Mouse (Mus musculus) embryonic facial prominence, embryonic 12.5 days (tissue): Measurements from ENCODE around the gene Insr. TPM values are rescaled to one million over a fixed set of nuclear protein-coding genes. Genes with fewer than 3 reads are reported as not detected.

ENCODE experiments used
- ATAC-seq: fragments of 200-750 bp; cut with Nextera tagmentation; 2 replicates; pipeline ENCODE4 v1.8.0; 2017; ENCODE audit not compliant: insufficient number of reproducible peaks, insufficient read depth, low FRiP score, low TSS enrichment
- H3K27ac ChIP-seq: fragments of 300-500 bp; sonication (generic); 2 replicates; pipeline ENCODE4 v1.5.1; 2016; ENCODE audit warnings: mild to moderate bottlenecking
- H3K27me3 ChIP-seq: fragments of 300-500 bp; sonication (generic); 2 replicates; pipeline ENCODE4 v1.6.1; 2016; ENCODE audit warnings: mild to moderate bottlenecking, moderate library complexity
- H3K36me3 ChIP-seq: fragments of 300-500 bp; sonication (generic); 2 replicates; pipeline ENCODE4 v1.6.1; 2016; ENCODE audit warnings: mild to moderate bottlenecking
- H3K4me1 ChIP-seq: fragments of 300-500 bp; sonication (generic); 2 replicates; pipeline ENCODE4 v1.6.1; 2016
- H3K4me2 ChIP-seq: fragments of 300-500 bp; sonication (generic); replicated peaks from 2 replicates; pipeline ENCODE4 v1.6.1; 2016; ENCODE audit warnings: mild to moderate bottlenecking, moderate library complexity
- H3K4me3 ChIP-seq: fragments of 300-500 bp; sonication (generic); 2 replicates; pipeline ENCODE4 v1.5.1; 2016; ENCODE audit warnings: mild to moderate bottlenecking
- H3K9ac ChIP-seq: fragments of 300-500 bp; sonication (generic); 2 replicates; pipeline ENCODE4 v1.6.1; 2016; ENCODE audit warnings: mild to moderate bottlenecking, moderate library complexity
- H3K9me3 ChIP-seq: fragments of 300-500 bp; sonication (generic); 2 replicates; pipeline ENCODE4 v1.6.1; 2016; ENCODE audit warnings: mild to moderate bottlenecking, moderate library complexity
- WGBS: fragments of 180-500 bp; shearing (Covaris S2); methylation state at CpG from one replicate; pipeline ENCODE4 v1.1.7; 2016; 5-methylcytosine and 5-hydroxymethylcytosine counted together
- polyA plus RNA-seq: library from polyadenylated mRNA; unstranded; fragments of >200 nt; fragmentation: Nextera tagmentation; extraction: Ambion mirVana; gene quantifications from 2 replicates; pipeline ENCODE4 v1.2.1, GENCODE M21; 2016

Insr gene
- polyA plus RNA-seq, 1 experiment from 2014 or later = 38.1 TPM

DNA sequence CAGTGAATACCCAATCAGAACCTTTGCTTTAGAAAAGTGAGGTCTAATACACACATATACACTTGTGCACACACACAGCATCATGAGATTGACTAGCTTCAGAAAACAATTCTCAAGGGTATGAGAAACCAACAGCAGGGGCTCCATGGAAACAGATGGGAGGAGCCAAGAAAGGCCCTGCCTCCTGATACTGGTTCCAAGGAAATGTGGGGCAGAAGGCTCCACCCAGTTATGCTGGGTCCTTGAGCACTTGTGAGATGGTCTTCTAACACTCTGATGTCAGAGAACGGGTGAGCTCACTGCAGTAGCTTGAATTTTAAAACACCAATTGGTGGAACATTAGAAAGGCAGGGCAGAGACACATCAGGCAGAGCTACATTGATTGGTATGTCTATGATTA is 53.7 kb downstream of the Insr start:
- no peak for ATAC-seq
- Histone ChIP-seq H3K9ac (no peak overlapping the region), H3K27ac (no peak overlapping the region), H3K27me3 (no peaks in the 10 kb centered on the region), H3K4me1 (0 out of 2 replicates have a peak, but pooled peaks cover 5% of the 10 kb centered on the region), H3K36me3 (no peaks in the 10 kb centered on the region), H3K9me3 (no peaks in the 10 kb centered on the region), H3K4me2 (no peak overlapping the region), H3K4me3 (no peak overlapping the region)
- 82% methylated on average over 1 of the region's 1 CpGs for WGBS

DNA sequence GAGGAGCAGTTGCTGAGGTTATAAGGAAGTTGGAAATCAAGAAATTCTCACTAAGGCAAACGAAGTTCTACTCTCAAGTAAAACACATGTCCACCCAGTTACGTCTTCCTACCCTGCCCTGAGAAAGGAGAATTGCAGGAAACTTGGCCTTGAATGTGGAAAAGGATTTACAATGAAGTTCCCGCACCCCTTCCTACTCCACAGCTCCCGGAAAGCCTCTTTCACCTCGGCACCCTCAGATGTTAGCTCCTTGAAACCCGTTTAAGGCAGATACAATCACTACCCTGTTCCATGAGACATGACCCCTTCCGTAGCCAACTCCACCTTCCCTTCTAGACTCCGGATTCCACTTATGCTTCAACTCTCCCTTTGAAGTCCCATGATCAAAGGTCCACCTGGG is 54.2 kb downstream of the Insr start:
- H3K4me3 ChIP-seq = no peak overlapping the region
- WGBS = 82% methylated on average over 8 of the region's 8 CpGs
- H3K27me3 ChIP-seq = no peaks in the 10 kb centered on the region
- ATAC-seq = no peak
- H3K9me3 ChIP-seq = no peaks in the 10 kb centered on the region
- no peak overlapping the region for H3K9ac ChIP-seq
- H3K36me3 ChIP-seq = no peaks in the 10 kb centered on the region
- no peak overlapping the region for H3K27ac ChIP-seq
- 0 out of 2 replicates have a peak, but pooled peaks cover 5% of the 10 kb centered on the region for H3K4me1 ChIP-seq
- H3K4me2 ChIP-seq = no peak overlapping the region

DNA sequence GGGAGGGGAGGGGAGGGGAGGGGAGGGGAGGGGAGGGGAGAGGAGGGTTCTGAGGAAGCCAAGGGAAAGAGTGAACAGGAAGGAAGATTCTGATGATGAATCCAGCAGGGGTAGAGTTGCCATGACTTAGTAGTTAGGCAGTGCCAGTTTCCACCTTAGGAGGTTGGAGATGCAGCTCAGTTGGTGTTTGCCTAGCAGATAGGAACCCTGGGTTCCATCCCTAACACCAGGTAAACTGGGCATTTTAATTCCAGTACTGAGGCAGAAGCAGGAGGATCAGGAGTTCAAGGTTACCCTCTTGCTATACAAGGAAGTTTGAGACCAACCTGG is 56.8 kb downstream of the Insr start:
- Histone ChIP-seq H3K27ac (no peak overlapping the region), H3K9ac (no peak overlapping the region), H3K9me3 (no peaks in the 10 kb centered on the region), H3K4me1 (peaks cover 5% of the 10 kb centered on the region; the same call in 1 of the 2 replicates), H3K4me3 (no peak overlapping the region), H3K36me3 (no peaks in the 10 kb centered on the region), H3K4me2 (no peak overlapping the region), H3K27me3 (no peaks in the 10 kb centered on the region)
- no peak for ATAC-seq

DNA sequence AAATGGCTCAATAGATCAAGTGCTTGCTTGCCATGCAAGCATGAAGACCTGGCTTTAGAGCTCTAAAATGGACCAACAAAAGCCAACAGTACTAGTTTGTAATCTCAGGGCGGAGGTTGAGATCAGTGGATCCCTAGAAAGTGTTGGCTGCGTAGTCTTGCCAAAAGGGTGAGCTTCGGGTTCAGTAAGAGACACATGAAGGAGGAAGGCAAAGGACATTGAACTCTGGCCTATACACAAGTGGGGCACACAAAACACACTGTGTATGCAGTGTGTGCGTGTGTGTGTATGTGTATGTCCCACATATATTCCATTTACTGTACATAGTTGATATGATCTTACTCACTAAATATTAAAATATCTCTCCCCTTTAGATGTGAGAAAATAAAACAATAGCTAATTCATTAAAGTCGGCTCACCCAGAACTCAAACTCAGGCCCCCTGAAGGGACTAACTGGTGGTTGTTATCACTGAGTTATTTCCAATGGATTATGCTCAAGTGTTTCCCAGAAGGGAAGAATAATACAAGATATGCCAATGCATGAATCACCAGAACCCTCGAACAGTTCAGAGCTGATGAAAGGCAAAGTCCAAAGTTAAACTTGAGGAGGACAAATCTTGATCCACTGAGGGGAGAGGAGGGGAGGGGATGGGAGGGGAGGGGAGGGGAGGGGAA is 57.3 kb downstream of the Insr start:
- H3K4me2 ChIP-seq = peak overlapping the region; percentile 74
- peak overlapping the region; percentile 89; the same call in 1 of the 2 replicates for H3K27ac ChIP-seq
- no peaks in the 10 kb centered on the region for H3K9me3 ChIP-seq
- no peaks in the 10 kb centered on the region for H3K36me3 ChIP-seq
- ATAC-seq = no peak
- H3K9ac ChIP-seq = no peak overlapping the region
- H3K4me3 ChIP-seq = peak overlapping the region; percentile 52
- H3K27me3 ChIP-seq = no peaks in the 10 kb centered on the region
- peaks cover 5% of the 10 kb centered on the region; the same call in 1 of the 2 replicates for H3K4me1 ChIP-seq
- 75% methylated on average over 6 of the region's 6 CpGs for WGBS

DNA sequence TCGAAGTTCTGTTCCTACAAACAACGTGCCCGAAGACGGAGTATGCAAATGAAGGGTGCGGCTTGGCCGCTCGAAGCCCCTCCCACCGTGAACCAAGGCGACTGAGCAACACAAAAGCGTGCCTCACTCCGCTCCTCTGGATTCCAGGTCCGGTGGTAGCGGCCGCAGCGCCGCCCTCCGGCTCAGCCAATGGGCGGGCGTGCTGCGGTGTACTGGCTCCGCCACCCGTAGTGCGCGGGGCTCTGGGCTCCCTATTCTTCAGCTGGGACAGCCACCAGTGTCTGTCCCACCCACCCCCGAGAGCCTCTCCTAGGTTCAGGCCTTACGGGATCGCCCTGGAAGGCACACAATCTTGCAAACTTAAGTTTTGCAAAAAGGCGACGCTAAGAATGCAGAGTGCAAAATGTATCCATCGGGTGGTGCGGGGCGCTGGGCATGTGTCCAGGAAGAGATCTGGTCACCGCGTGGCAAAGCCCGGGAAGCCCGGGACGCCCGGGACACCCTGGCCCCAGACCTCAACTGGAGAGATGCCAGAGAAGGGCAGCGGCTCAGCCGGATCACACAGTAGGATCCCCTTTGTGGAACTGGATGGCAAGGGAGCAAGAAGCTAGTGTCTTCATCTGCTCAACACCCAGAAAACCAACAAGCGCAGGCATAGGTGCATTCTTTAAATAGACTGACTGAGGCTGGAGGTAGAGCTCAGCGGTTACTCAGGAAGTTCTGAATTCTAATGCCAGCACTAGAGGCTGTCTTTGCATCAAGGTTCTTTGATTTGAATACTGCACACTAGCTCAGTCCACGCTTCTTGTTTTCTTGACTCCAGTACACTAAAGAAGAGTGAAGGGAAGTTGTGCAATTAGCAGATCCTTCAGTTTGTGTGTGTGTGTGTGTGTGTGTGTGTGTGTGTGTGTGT is 58.1 kb downstream of the Insr start:
- Histone ChIP-seq H3K9me3 (no peaks in the 10 kb centered on the region), H3K4me2 (peak overlapping the region; percentile 74), H3K36me3 (no peaks in the 10 kb centered on the region), H3K27me3 (no peaks in the 10 kb centered on the region), H3K4me1 (peaks cover 5% of the 10 kb centered on the region; the same call in 1 of the 2 replicates), H3K27ac (peak overlapping the region; percentile 89), H3K9ac (peak overlapping the region; percentile 66), H3K4me3 (peak overlapping the region; percentile 52)
- WGBS = 2% methylated on average over 43 of the region's 43 CpGs
- peak; percentile 99 for ATAC-seq

DNA sequence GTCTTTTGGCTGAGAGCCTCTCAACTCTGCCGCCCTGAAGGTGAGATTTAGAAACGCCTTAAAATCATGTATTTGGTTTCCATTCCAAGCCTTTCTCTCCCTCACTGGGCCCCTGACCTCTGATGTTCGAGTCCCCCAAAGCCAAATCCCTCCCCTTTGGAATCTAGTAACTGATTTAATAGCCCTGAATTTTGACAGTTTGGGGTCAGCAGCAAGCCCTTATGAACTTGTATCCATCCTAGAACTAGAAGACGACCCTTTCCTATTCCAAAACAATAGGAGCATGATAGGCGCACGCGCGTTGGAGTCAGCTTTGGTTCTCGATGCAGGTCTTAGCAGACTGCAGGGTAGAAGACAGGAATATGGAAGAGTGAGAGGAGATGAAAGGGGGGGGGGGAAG is 58.9 kb downstream of the Insr start:
- 3% methylated on average over 9 of the region's 9 CpGs for WGBS
- Histone ChIP-seq H3K9ac (peak overlapping the region; percentile 40; the same call in 1 of the 2 replicates), H3K9me3 (no peaks in the 10 kb centered on the region), H3K4me1 (peaks cover 9% of the 10 kb centered on the region), H3K36me3 (no peaks in the 10 kb centered on the region), H3K4me3 (peak overlapping the region; percentile 52), H3K27me3 (no peaks in the 10 kb centered on the region), H3K27ac (peak overlapping the region; percentile 89), H3K4me2 (peak overlapping the region; percentile 74)
- peak; percentile 58 for ATAC-seq

DNA sequence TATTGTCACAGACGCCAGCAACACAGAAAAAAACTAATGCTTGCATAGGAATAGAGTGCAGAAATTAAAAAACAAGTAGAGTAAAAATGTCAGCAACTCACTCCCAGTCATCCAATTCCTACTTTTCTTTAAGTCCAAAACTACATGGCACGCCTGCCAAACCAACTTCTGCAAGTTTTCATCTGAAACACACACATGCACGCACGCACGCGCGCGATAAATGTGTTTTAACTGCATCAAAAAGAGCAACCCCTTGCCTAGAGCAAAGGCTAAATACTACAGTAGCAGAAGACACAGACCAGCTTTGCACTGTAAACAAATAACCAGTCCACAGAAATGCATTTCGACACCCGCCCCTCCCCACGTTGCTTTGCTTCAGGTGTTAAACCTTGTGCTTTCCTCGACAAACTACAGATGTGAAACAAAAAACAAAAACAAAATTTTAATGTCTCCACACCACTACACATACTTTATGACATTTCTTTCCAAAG is 59.5 kb downstream of the Insr start:
- H3K4me3 ChIP-seq = no peak overlapping the region
- 86% methylated on average over 12 of the region's 12 CpGs for WGBS

DNA sequence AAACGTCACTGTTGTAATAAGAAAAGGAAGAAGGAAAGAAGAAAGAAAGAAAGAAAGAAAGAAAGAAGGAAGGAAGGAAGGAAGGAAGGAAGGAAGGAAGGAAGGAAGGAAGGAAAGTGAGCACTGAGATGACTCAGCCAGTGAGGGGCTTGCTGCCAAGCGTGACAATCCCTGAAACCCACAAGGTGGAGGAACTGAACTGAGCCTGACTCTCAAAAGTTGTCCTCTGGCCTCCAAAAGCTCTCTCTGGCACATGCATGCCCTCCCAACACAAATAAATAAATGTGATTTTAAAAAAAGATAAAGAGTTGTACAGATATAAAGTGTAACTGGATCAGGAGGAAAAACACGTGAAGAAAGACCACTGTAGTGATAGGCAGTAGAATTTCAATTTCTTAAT is 60.2 kb downstream of the Insr start:
- 72% methylated on average over 3 of the region's 3 CpGs for WGBS
- ATAC-seq = no peak

More for the DNA sequence above, 59.5 kb downstream of the Insr start:
- Histone ChIP-seq H3K9me3 (no peaks in the 10 kb centered on the region), H3K27me3 (no peaks in the 10 kb centered on the region), H3K27ac (no peak overlapping the region), H3K36me3 (no peaks in the 10 kb centered on the region), H3K9ac (no peak overlapping the region), H3K4me1 (peaks cover 14% of the 10 kb centered on the region), H3K4me2 (peak overlapping the region; percentile 74)
- ATAC-seq = no peak

DNA sequence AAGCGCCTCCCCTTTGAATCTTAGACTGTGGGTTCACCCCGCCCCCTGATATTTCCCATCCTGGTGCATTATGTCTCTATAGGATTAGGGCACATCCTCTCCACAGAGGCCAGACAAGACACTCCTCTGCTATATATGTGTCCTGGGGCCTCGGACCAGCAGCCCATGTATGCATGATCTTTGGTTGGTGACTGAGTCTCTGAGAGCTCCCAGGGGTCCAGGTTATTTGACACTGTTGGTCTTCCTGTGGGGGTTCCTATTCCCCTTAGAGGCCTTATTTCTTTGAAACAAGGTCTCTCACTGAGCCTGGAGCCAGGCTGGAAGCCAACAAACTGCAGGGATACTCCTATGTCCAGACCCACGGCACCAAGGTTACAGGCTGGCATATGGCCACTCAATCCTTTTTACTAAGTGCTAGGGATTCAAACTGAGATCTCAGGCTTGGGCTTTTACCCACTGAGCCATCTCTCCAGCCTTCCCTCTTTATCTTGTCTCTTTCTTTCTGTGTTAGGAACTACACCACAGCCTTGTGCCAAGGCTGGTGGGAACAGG is 62.8 kb downstream of the Insr start:
- Histone ChIP-seq H3K9ac (no peak overlapping the region), H3K27ac (no peak overlapping the region), H3K36me3 (no peaks in the 10 kb centered on the region), H3K27me3 (no peaks in the 10 kb centered on the region), H3K4me2 (no peak overlapping the region), H3K4me3 (no peak overlapping the region), H3K4me1 (peaks cover 11% of the 10 kb centered on the region), H3K9me3 (no peaks in the 10 kb centered on the region)
- 54% methylated on average over 4 of the region's 4 CpGs for WGBS
- no peak for ATAC-seq

More for the DNA sequence above, 60.2 kb downstream of the Insr start:
- Histone ChIP-seq H3K4me2 (no peak overlapping the region), H3K9me3 (no peaks in the 10 kb centered on the region), H3K36me3 (no peaks in the 10 kb centered on the region), H3K27me3 (no peaks in the 10 kb centered on the region), H3K4me1 (peaks cover 15% of the 10 kb centered on the region), H3K4me3 (no peak overlapping the region), H3K27ac (no peak overlapping the region), H3K9ac (no peak overlapping the region)

DNA sequence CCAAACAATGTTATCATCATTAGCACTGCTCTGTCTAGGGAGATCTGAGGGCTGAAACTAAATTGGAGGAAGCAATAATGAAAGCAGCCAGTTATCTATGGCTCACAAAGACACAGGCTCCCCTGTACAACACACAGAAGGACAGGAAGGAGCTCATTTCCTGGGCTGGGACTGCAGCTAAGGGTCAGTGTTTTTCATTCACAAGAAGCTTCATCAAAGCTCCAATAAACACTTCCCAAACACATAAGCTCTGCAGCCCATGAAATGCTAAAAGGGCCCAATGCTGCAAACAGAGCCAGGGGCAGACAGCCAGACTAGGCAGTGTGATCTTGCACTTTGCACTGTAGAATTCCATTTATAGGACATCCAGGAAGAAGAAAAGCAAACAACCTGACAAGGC is 63.9 kb downstream of the Insr start:
- no peak for ATAC-seq
- no peaks in the 10 kb centered on the region for H3K27me3 ChIP-seq
- H3K4me1 ChIP-seq = peaks cover 10% of the 10 kb centered on the region
- 0 out of 2 replicates have a peak overlapping the region, but pooled peaks have one; percentile 11 for H3K27ac ChIP-seq
- peaks cover 5% of the 10 kb centered on the region; the same call in 1 of the 2 replicates for H3K36me3 ChIP-seq
- no peak overlapping the region for H3K4me3 ChIP-seq
- no peak overlapping the region for H3K4me2 ChIP-seq
- H3K9ac ChIP-seq = no peak overlapping the region
- no peaks in the 10 kb centered on the region for H3K9me3 ChIP-seq

DNA sequence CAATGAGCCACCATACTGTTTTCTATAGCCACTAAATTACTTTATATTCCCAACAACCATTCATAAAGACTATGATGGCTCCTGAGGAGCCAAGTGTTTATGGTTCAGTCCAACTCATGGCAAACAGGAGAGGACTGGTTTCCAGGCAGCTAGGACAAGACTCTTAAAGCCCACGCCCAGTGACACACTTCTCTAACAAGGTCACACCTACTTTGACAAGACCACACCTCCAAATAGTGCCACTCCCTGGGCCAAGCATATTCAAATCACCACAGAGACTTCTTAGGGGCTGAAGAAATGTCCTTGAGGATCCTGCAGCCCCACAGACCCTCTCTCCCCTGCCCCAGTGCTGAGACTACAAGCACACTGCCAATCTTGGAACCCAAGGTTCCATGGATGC is 64.8 kb downstream of the Insr start:
- WGBS = 85% methylated on average over 1 of the region's 1 CpGs
- Histone ChIP-seq H3K36me3 (peaks cover 5% of the 10 kb centered on the region; the same call in 1 of the 2 replicates), H3K27me3 (no peaks in the 10 kb centered on the region), H3K4me1 (peaks cover 14% of the 10 kb centered on the region), H3K4me3 (no peak overlapping the region), H3K27ac (no peak overlapping the region), H3K4me2 (no peak overlapping the region), H3K9me3 (no peaks in the 10 kb centered on the region), H3K9ac (no peak overlapping the region)
- no peak for ATAC-seq
